Mouse (Mus musculus) intestine, embryonic 15.5 days (tissue): ENCODE data around the gene Saxo2. TPM values are rescaled to one million over a fixed set of nuclear protein-coding genes. Genes with fewer than 3 reads are reported as not detected.

Experiments used
- ATAC-seq: fragments of 200-750 bp; cut with Nextera tagmentation; 2 replicates; pipeline ENCODE4 v1.8.0; 2017; ENCODE audit warnings: moderate TSS enrichment, moderate library complexity
- H3K27ac ChIP-seq: fragments of 300-500 bp; sonication (generic); 2 replicates; pipeline ENCODE4 v1.5.1; 2015; ENCODE audit warnings: mild to moderate bottlenecking, inconsistent platforms
- H3K27me3 ChIP-seq: fragments of 300-500 bp; sonication (generic); replicated peaks from 2 replicates; pipeline ENCODE4 v1.6.1; 2015; ENCODE audit warnings: inconsistent platforms
- H3K36me3 ChIP-seq: fragments of 300-500 bp; sonication (generic); 2 replicates; pipeline ENCODE4 v1.6.1; 2015; ENCODE audit warnings: inconsistent platforms
- H3K4me1 ChIP-seq: fragments of 300-500 bp; sonication (generic); replicated peaks from 2 replicates; pipeline ENCODE4 v1.6.1; 2015; ENCODE audit warnings: inconsistent platforms
- H3K4me2 ChIP-seq: fragments of 300-500 bp; sonication (generic); replicated peaks from 2 replicates; pipeline ENCODE4 v1.6.1; 2015; ENCODE audit warnings: mild to moderate bottlenecking, inconsistent platforms
- H3K4me3 ChIP-seq: fragments of 300-500 bp; sonication (generic); replicated peaks from 2 replicates; pipeline ENCODE4 v1.5.1; 2015; ENCODE audit warnings: inconsistent platforms
- H3K9ac ChIP-seq: fragments of 300-500 bp; sonication (generic); 2 replicates; pipeline ENCODE4 v1.6.1; 2015; ENCODE audit warnings: inconsistent platforms
- H3K9me3 ChIP-seq: fragments of 300-500 bp; sonication (generic); 2 replicates; pipeline ENCODE4 v1.6.1; 2016; ENCODE audit warnings: inconsistent platforms
- WGBS: fragments of 180-500 bp; shearing (Covaris S2); methylation state at CpG from one replicate; pipeline ENCODE4 v1.1.7; 2015; 5-methylcytosine and 5-hydroxymethylcytosine counted together
- polyA plus RNA-seq: library from polyadenylated mRNA; unstranded; fragments of >200 nt; fragmentation: Nextera tagmentation; extraction: Ambion mirVana; gene quantifications from 2 replicates; pipeline ENCODE4 v1.2.1, GENCODE M21; 2015

Saxo2 gene
- 3.2 and 3.9 TPM in 2 replicates for polyA plus RNA-seq

GRCm38 (mm10) chr7:82648353-82649080 is at the start of gene Saxo2, which contains the start of gene Efl1:
TSS of gene Saxo2 (minus strand) at chr7:82648528.
TSS of gene Efl1 (plus strand) at chr7:82648614.
- Histone ChIP-seq H3K4me2 (peak within 1 kb of the TSS; percentile 70), H3K36me3 (0 out of 2 replicates have a peak, but pooled peaks cover 3% of the 10 kb centered on the region), H3K4me3 (peak within 1 kb of the TSS; percentile 75), H3K27ac (peak within 1 kb of the TSS; percentile 24; the same call in 1 of the 2 replicates), H3K9me3 (no peaks in the 10 kb centered on the region), H3K9ac (peak within 1 kb of the TSS; percentile 49), H3K4me1 (peaks cover 7% of the 10 kb centered on the region; the same call in 1 of the 2 replicates), H3K27me3 (no peaks in the 10 kb centered on the region)
- under 1% methylated on average over 46 of the region's 46 CpGs for WGBS
- peak; percentile 98 for ATAC-seq

- Histone ChIP-seq H3K36me3 (peaks cover 24% of the 10 kb centered on the region), H3K27ac (no peak overlapping the region), H3K4me1 (no peaks in the 10 kb centered on the region), H3K27me3 (no peaks in the 10 kb centered on the region), H3K9me3 (no peaks in the 10 kb centered on the region), H3K4me2 (no peak overlapping the region), H3K9ac (no peak overlapping the region), H3K4me3 (no peak overlapping the region)
- WGBS, result 79% methylated on average over 8 of the region's 8 CpGs
- no peak for ATAC-seq
Measured at GRCm38 (mm10) chr7:82697668-82698067, 49.3 kb upstream of the Saxo2 start.

- H3K4me3 ChIP-seq, result no peak overlapping the region
- no peaks in the 10 kb centered on the region for H3K27me3 ChIP-seq
- no peak overlapping the region for H3K27ac ChIP-seq
- ATAC-seq, result no peak
- H3K4me2 ChIP-seq, result no peak overlapping the region
- no peak overlapping the region for H3K9ac ChIP-seq
- WGBS, result 81% methylated on average over 6 of the region's 6 CpGs
- no peaks in the 10 kb centered on the region for H3K4me1 ChIP-seq
- H3K36me3 ChIP-seq, result peaks cover 18% of the 10 kb centered on the region
- no peaks in the 10 kb centered on the region for H3K9me3 ChIP-seq
Measured at GRCm38 (mm10) chr7:82691021-82691738, 42.9 kb upstream of the Saxo2 start.

GRCm38 (mm10) chr7:82688736-82689135 is 40.4 kb upstream of the Saxo2 start:
- H3K9me3 ChIP-seq, result no peaks in the 10 kb centered on the region
- H3K36me3 ChIP-seq, result peaks cover 20% of the 10 kb centered on the region; the same call in 1 of the 2 replicates

GRCm38 (mm10) chr7:82679901-82680300 is 31.6 kb upstream of the Saxo2 start:
- no peak overlapping the region for H3K27ac ChIP-seq
- no peak overlapping the region for H3K4me3 ChIP-seq
- H3K4me1 ChIP-seq, result no peaks in the 10 kb centered on the region
- 91% methylated on average over 5 of the region's 5 CpGs for WGBS
- peaks cover 19% of the 10 kb centered on the region for H3K36me3 ChIP-seq
- H3K9me3 ChIP-seq, result no peaks in the 10 kb centered on the region
- no peaks in the 10 kb centered on the region for H3K27me3 ChIP-seq
- no peak overlapping the region for H3K9ac ChIP-seq
- no peak overlapping the region for H3K4me2 ChIP-seq
- no peak for ATAC-seq

More at GRCm38 (mm10) chr7:82688736-82689135, 40.4 kb upstream of the Saxo2 start:
- Histone ChIP-seq H3K4me1 (no peaks in the 10 kb centered on the region), H3K4me2 (no peak overlapping the region), H3K9ac (no peak overlapping the region), H3K27me3 (no peaks in the 10 kb centered on the region), H3K4me3 (no peak overlapping the region), H3K27ac (no peak overlapping the region)
- peak; percentile 83 for ATAC-seq
- 26% methylated on average over 3 of the region's 3 CpGs for WGBS

GRCm38 (mm10) chr7:82676834-82677233 is 28.5 kb upstream of the Saxo2 start:
- no peak for ATAC-seq
- H3K27me3 ChIP-seq, result no peaks in the 10 kb centered on the region
- H3K4me2 ChIP-seq, result no peak overlapping the region
- no peak overlapping the region for H3K27ac ChIP-seq
- WGBS, result 79% methylated on average over 6 of the region's 6 CpGs
- no peak overlapping the region for H3K4me3 ChIP-seq
- no peaks in the 10 kb centered on the region for H3K9me3 ChIP-seq
- H3K9ac ChIP-seq, result no peak overlapping the region
- no peaks in the 10 kb centered on the region for H3K4me1 ChIP-seq
- H3K36me3 ChIP-seq, result peaks cover 11% of the 10 kb centered on the region

- Histone ChIP-seq H3K27ac (no peak overlapping the region), H3K4me1 (no peaks in the 10 kb centered on the region), H3K9ac (no peak overlapping the region), H3K4me2 (no peak overlapping the region), H3K36me3 (peaks cover 12% of the 10 kb centered on the region; the same call in 1 of the 2 replicates), H3K27me3 (no peaks in the 10 kb centered on the region), H3K9me3 (no peaks in the 10 kb centered on the region), H3K4me3 (no peak overlapping the region)
- WGBS, result 75% methylated on average over 5 of the region's 5 CpGs
- no peak for ATAC-seq
Measured at GRCm38 (mm10) chr7:82676001-82676400, 27.7 kb upstream of the Saxo2 start.

GRCm38 (mm10) chr7:82664604-82665003 is 16.3 kb upstream of the Saxo2 start:
- Histone ChIP-seq H3K4me1 (no peaks in the 10 kb centered on the region), H3K4me3 (no peak overlapping the region), H3K4me2 (no peak overlapping the region), H3K9ac (no peak overlapping the region), H3K27ac (no peak overlapping the region), H3K36me3 (peaks cover 6% of the 10 kb centered on the region), H3K27me3 (no peaks in the 10 kb centered on the region), H3K9me3 (no peaks in the 10 kb centered on the region)
- ATAC-seq, result no peak
- 82% methylated on average over 3 of the region's 3 CpGs for WGBS

- Histone ChIP-seq H3K9me3 (no peaks in the 10 kb centered on the region), H3K4me2 (peak overlapping the region; percentile 70), H3K36me3 (0 out of 2 replicates have a peak, but pooled peaks cover 3% of the 10 kb centered on the region), H3K4me1 (peaks cover 7% of the 10 kb centered on the region; the same call in 1 of the 2 replicates), H3K4me3 (peak overlapping the region; percentile 75), H3K27me3 (no peaks in the 10 kb centered on the region), H3K9ac (peak overlapping the region; percentile 49; the same call in 1 of the 2 replicates), H3K27ac (0 out of 2 replicates have a peak overlapping the region, but pooled peaks have one; percentile 24)
- ATAC-seq, result peak; percentile 71
- WGBS, result 8% methylated on average over 6 of the region's 6 CpGs
Measured at GRCm38 (mm10) chr7:82649081-82649445, 735 bp upstream of the Saxo2 start.

- Histone ChIP-seq H3K4me2 (peak overlapping the region; percentile 70), H3K4me1 (peaks cover 7% of the 10 kb centered on the region; the same call in 1 of the 2 replicates), H3K27ac (no peak overlapping the region), H3K4me3 (peak overlapping the region; percentile 75), H3K27me3 (no peaks in the 10 kb centered on the region), H3K9me3 (no peaks in the 10 kb centered on the region), H3K9ac (peak overlapping the region; percentile 49), H3K36me3 (0 out of 2 replicates have a peak, but pooled peaks cover 3% of the 10 kb centered on the region)
- WGBS, result 27% methylated on average over 4 of the region's 4 CpGs
- no peak; the same call in 1 of the 2 replicates for ATAC-seq
Measured at GRCm38 (mm10) chr7:82647909-82648308, 419 bp downstream of the Saxo2 start.

- WGBS, result 86% methylated on average over 3 of the region's 3 CpGs
- ATAC-seq, result no peak
- Histone ChIP-seq H3K4me3 (no peak overlapping the region), H3K27ac (no peak overlapping the region), H3K4me2 (no peak overlapping the region), H3K4me1 (peaks cover 7% of the 10 kb centered on the region; the same call in 1 of the 2 replicates), H3K27me3 (no peaks in the 10 kb centered on the region), H3K9me3 (no peaks in the 10 kb centered on the region), H3K36me3 (0 out of 2 replicates have a peak, but pooled peaks cover 2% of the 10 kb centered on the region), H3K9ac (no peak overlapping the region)
Measured at GRCm38 (mm10) chr7:82647183-82647582, 1.1 kb downstream of the Saxo2 start.

- no peaks in the 10 kb centered on the region for H3K27me3 ChIP-seq
- no peak overlapping the region for H3K9ac ChIP-seq
- H3K4me2 ChIP-seq, result no peak overlapping the region
- WGBS, result 16% methylated on average over 7 of the region's 7 CpGs
- H3K36me3 ChIP-seq, result no peaks in the 10 kb centered on the region
- no peaks in the 10 kb centered on the region for H3K4me1 ChIP-seq
- no peak for ATAC-seq
- no peaks in the 10 kb centered on the region for H3K9me3 ChIP-seq
- H3K27ac ChIP-seq, result no peak overlapping the region
- no peak overlapping the region for H3K4me3 ChIP-seq
Measured at GRCm38 (mm10) chr7:82625342-82625741, 23.0 kb downstream of the Saxo2 start.
